Mouse (Mus musculus) liver, postnatal 0 days (tissue): Measurements from ENCODE around the gene Hsd17b1. TPM values are rescaled to one million over a fixed set of nuclear protein-coding genes. Genes with fewer than 3 reads are reported as not detected.

Experiments
- ATAC-seq: fragments of 200-750 bp; cut with Nextera tagmentation; 2 replicates; pipeline ENCODE4 v1.8.0; 2017; ENCODE audit warnings: mild to moderate bottlenecking, moderate library complexity
- DNase-seq: peaks from one replicate; pipeline ENCODE4 v3.0.0-alpha.2; 2016
- H3K27ac ChIP-seq: fragments of 300-500 bp; sonication (generic); 2 replicates; pipeline ENCODE4 v1.5.1; 2014; ENCODE audit warnings: antibody characterized with exemption, moderate library complexity, mild to moderate bottlenecking, low read depth
- H3K27me3 ChIP-seq: fragments of 300-500 bp; sonication (generic); 2 replicates; pipeline ENCODE4 v1.6.1; 2014; ENCODE audit warnings: low read length, control low read depth, mixed read lengths; ENCODE audit not compliant: insufficient read depth
- H3K36me3 ChIP-seq: fragments of 300-500 bp; sonication (generic); replicated peaks from 2 replicates; pipeline ENCODE4 v1.6.1; 2014; ENCODE audit warnings: mild to moderate bottlenecking, control low read depth, low read length, moderate library complexity, mixed read lengths; ENCODE audit not compliant: insufficient read depth
- H3K4me1 ChIP-seq: fragments of 300-500 bp; sonication (generic); 2 replicates; pipeline ENCODE4 v1.6.1; 2014; ENCODE audit warnings: antibody characterized with exemption, mild to moderate bottlenecking, control low read depth; ENCODE audit not compliant: insufficient read depth
- H3K4me2 ChIP-seq: fragments of 300-500 bp; sonication (generic); 2 replicates; pipeline ENCODE4 v1.6.1; 2014; ENCODE audit warnings: low read depth, mild to moderate bottlenecking, low read length, moderate library complexity, mixed read lengths
- H3K4me3 ChIP-seq: fragments of 300-500 bp; sonication (generic); 2 replicates; pipeline ENCODE4 v1.5.1; 2014; ENCODE audit warnings: low read depth, low read length
- H3K9ac ChIP-seq: fragments of 300-500 bp; sonication (generic); replicated peaks from 2 replicates; pipeline ENCODE4 v1.6.1; 2014; ENCODE audit warnings: mild to moderate bottlenecking, moderate library complexity
- H3K9me3 ChIP-seq: fragments of 300-500 bp; sonication (generic); 2 replicates; pipeline ENCODE4 v1.6.1; 2016; ENCODE audit warnings: mild to moderate bottlenecking, control low read depth, low read length, mixed read lengths
- CTCF ChIP-seq: sonication (generic); IDR thresholded peaks from 2 replicates; pipeline ENCODE4 v1.5.1; 2016; ENCODE audit warnings: antibody characterized with exemption, low read depth
- EP300 ChIP-seq: IDR thresholded peaks from 2 replicates; pipeline ENCODE4 v1.6.1; 2016; ENCODE audit warnings: antibody characterized with exemption, low read depth, mild to moderate bottlenecking
- WGBS: fragments of 180-500 bp; shearing (Covaris S2); extraction: QIAGEN DNeasy Blood & Tissue Kit; methylation state at CpG from one replicate; pipeline ENCODE4 v1.1.7; 2014; ENCODE audit not compliant: insufficient replicate concordance; 5-methylcytosine and 5-hydroxymethylcytosine counted together
- polyA plus RNA-seq: library from polyadenylated mRNA; unstranded; fragments of >200 nt; fragmentation: Nextera tagmentation; extraction: Ambion mirVana; gene quantifications from 2 replicates; pipeline ENCODE4 v1.2.1, GENCODE M21; 2015

Gene Hsd17b1
- polyA plus RNA-seq, 1 experiment from 2014 or later = 0.23 TPM

DNA sequence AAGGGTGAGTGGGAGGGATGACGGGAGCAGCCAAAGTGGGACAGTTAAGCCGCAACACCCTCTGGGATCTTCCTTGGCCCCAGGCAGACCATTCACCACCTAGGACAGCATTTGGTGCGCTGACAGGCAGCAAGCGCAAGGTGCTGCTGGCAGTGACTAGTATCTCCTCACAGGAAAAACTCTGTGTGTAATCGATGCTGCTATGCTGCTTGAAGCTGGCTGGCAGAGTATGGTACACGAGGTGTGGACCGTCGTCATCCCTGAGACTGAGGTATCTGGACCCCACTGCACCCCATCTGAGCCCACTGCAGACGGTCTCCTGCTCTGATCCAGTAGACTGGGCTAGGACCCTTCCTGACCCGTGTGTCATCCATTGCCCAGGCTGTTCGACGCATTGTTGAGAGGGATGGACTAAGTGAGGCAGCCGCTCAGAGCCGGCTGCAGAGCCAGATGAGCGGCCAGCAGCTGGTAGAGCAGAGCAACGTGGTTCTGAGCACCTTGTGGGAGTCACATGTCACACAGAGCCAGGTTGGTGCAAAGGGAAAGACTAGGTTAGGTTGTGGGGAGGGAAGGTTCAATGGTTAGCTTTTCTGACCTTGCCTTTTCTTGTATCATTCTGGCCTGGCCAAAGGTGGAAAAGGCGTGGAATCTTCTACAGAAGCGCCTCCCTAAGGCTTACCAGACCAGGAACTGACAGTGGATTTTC is 7.6 kb downstream of the Hsd17b1 start:
- Histone ChIP-seq H3K9ac (no peak overlapping the region), H3K36me3 (peaks cover 34% of the 10 kb centered on the region), H3K4me2 (no peak overlapping the region), H3K27ac (no peak overlapping the region), H3K27me3 (no peaks in the 10 kb centered on the region), H3K4me1 (peaks cover 46% of the 10 kb centered on the region), H3K9me3 (no peaks in the 10 kb centered on the region), H3K4me3 (no peak overlapping the region)
- DNase-seq (no peak), ATAC-seq (no peak)
- 89% methylated on average over 18 of the region's 18 CpGs for WGBS
- TF ChIP-seq CTCF = no peak
- no peak for TF ChIP-seq EP300

DNA sequence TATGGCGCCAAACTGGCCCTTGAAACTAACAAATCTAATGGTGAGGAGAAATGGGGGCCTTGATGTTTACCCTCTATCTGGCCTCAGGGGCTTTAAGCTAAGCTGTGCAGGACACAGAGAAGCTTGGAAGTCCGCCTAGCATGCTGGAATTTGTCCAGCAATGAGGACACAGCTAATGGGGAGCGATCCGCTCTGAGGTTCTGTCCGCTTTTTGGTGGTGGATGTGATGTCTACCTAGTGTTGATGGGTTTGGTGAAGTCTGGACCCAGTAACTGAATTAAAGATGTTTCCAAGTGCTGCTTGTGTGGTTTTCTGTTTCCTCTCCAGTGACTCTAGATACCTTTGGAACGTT is 8.1 kb downstream of the Hsd17b1 start:
- H3K4me2 ChIP-seq = peak overlapping the region; percentile 98
- no peaks in the 10 kb centered on the region for H3K27me3 ChIP-seq
- peak overlapping the region; percentile 87 for H3K27ac ChIP-seq
- TF ChIP-seq EP300 = no peak
- no peak for TF ChIP-seq CTCF
- H3K4me3 ChIP-seq = peak overlapping the region; percentile 80; the same call in 1 of the 2 replicates
- peaks cover 39% of the 10 kb centered on the region for H3K36me3 ChIP-seq
- peak overlapping the region; percentile 86; the same call in 1 of the 2 replicates for H3K9ac ChIP-seq
- 76% methylated on average over 6 of the region's 6 CpGs for WGBS
- DNase-seq = no peak
- no peak for ATAC-seq
- peaks cover 44% of the 10 kb centered on the region for H3K4me1 ChIP-seq
- no peaks in the 10 kb centered on the region for H3K9me3 ChIP-seq

DNA sequence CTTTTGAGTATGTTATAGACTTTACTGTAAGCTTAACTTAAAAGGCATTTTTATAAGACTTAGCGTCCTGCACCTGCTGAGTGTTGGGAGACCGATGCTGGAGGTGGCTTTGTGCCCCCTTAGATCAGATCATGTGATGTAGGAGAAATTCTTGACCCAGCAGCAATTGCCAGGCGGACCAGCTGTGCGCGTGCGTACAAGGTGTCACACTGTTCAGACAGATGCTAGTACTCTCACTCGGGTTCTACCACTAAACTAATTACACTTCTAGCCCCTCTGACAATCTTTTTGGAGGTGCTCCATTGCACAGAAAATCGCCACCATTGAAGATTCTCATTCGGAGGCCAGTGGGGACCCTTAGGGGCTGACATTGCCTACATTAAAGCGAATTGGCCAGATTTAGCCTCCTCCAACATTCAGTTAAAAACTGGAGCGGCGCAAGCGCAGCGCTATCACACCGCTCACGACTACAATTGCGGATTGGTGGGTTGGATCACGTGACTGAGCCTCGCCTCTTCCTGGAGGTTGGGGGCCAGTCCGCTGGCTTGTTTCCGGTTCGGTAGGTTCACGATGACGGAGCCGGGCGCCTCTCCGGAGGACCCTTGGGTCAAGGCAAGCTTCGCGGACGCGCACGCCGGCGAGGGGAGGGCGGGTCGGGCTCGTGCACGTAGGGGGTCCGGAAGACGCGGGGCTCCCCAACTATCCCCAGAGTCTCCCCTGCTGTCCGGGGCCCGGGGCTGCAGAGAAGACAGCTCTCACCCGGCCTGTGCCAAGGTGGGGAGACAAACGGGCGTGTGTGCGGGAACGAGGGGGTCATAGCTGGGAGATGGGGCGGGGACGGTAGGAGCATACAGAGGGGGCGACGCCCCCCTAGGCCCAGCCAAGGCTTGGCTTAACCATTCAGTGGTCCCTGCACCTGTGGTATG is 8.8 kb downstream of the Hsd17b1 start, which contains the start of gene Mlx:
TSS of gene Mlx (plus strand) at position 522 of the 926 bp plus-strand sequence.
- H3K9me3 ChIP-seq = no peaks in the 10 kb centered on the region
- TF ChIP-seq CTCF (no peak), EP300 (no peak)
- 2% methylated on average over 51 of the region's 52 CpGs for WGBS
- peak within 1 kb of the TSS; percentile 98 for H3K4me2 ChIP-seq
- peak within 1 kb of the TSS; percentile 86 for H3K9ac ChIP-seq
- peak within 1 kb of the TSS; percentile 87 for H3K27ac ChIP-seq
- H3K36me3 ChIP-seq = peaks cover 46% of the 10 kb centered on the region
- DNase-seq = peak; percentile 91
- H3K4me3 ChIP-seq = peak within 1 kb of the TSS; percentile 80
- H3K4me1 ChIP-seq = peaks cover 36% of the 10 kb centered on the region
- H3K27me3 ChIP-seq = no peaks in the 10 kb centered on the region
- ATAC-seq = peak; percentile 73

DNA sequence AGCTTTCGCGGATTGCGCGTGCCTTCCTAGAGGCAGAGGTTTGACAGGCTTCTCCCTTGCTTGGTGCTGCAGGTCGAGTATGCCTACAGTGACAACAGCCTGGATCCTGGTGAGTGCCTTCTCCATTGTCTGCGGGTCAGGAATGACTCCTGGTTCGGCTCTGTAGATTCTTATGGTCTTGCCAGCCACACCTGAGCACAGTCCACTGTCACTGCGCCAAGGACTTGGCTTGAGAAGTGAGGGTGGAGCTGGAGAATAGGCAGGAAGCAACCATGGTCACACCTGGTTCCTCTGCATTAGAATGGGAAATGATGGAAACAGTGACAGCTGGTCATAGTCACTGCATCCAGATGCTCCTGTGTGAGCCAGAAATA is 9.5 kb downstream of the Hsd17b1 start:
- 8% methylated on average over 8 of the region's 8 CpGs for WGBS
- DNase-seq (no peak), ATAC-seq (no peak)
- H3K36me3 ChIP-seq = peaks cover 53% of the 10 kb centered on the region
- H3K9ac ChIP-seq = peak overlapping the region; percentile 86
- H3K27me3 ChIP-seq = no peaks in the 10 kb centered on the region
- peak overlapping the region; percentile 87 for H3K27ac ChIP-seq
- H3K9me3 ChIP-seq = no peaks in the 10 kb centered on the region
- H3K4me1 ChIP-seq = peaks cover 35% of the 10 kb centered on the region
- H3K4me3 ChIP-seq = peak overlapping the region; percentile 80
- TF ChIP-seq CTCF = no peak
- no peak for TF ChIP-seq EP300
- peak overlapping the region; percentile 98 for H3K4me2 ChIP-seq

DNA sequence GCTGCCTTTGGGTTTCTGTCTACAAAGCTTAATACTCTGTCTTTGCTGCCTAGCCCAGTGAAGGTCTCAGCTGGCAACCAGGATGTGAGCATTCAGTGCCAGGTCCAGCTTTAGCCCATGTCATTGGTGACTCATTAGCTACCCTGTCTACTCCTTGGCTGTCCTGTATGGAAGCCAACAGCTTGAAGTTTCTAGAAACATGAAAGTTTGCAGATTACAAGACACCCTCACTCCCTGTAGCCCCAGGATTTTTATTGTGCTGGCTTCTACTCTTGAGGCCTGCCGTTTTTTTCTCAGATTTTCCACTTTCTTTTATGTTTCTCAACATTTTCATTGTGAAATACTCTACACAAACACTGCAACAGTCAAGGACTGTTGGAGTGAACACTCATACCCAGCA is 11.7 kb downstream of the Hsd17b1 start:
- ATAC-seq (no peak), DNase-seq (no peak)
- no peak overlapping the region for H3K27ac ChIP-seq
- WGBS = 60% methylated on average over 1 of the region's 1 CpGs
- no peak overlapping the region for H3K4me3 ChIP-seq
- H3K4me1 ChIP-seq = peaks cover 26% of the 10 kb centered on the region
- no peaks in the 10 kb centered on the region for H3K27me3 ChIP-seq
- H3K9me3 ChIP-seq = no peaks in the 10 kb centered on the region
- H3K4me2 ChIP-seq = no peak overlapping the region
- H3K9ac ChIP-seq = no peak overlapping the region
- no peak for TF ChIP-seq CTCF
- TF ChIP-seq EP300 = no peak
- H3K36me3 ChIP-seq = peaks cover 56% of the 10 kb centered on the region

DNA sequence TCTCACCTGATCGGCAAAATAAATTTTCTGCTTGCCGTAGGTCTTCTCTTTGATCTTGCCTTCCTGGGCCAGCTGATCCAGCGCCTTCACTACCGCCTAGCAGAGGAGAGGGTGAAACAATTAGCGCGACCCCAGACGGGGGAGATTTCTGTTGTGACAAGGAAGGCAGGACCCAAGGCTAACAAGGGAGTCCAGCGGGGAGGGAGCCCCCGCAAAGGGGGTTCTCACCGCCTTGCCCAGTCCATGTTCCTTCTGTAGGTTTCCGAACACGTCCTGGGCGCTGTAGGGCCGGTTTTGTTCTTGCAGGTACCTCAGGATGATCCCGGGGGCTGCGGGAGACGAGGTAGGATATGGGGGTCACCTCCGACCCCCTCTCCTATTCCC is 16.7 kb downstream of the Hsd17b1 start:
- Histone ChIP-seq H3K9ac (peak overlapping the region; percentile 82), H3K27me3 (no peaks in the 10 kb centered on the region), H3K4me2 (peak overlapping the region; percentile 83), H3K4me1 (peaks cover 12% of the 10 kb centered on the region), H3K9me3 (no peaks in the 10 kb centered on the region), H3K27ac (0 out of 2 replicates have a peak overlapping the region, but pooled peaks have one; percentile 97), H3K4me3 (peak overlapping the region; percentile 76), H3K36me3 (peaks cover 69% of the 10 kb centered on the region)
- peak; percentile 5 for ATAC-seq
- WGBS = 1% methylated on average over 18 of the region's 18 CpGs
- DNase-seq = no peak
- no peak for TF ChIP-seq CTCF
- TF ChIP-seq EP300 = no peak
